Mouse (Mus musculus) adrenal gland, adult 8-10 months (tissue): ENCODE results near the gene Armt1. TPM values are rescaled to one million over a fixed set of nuclear protein-coding genes. Genes with fewer than 3 reads are reported as not detected.
A peak's percentile ranks its signal among the peaks of the same experiment; 100 is the strongest.

ENCODE experiments used
- DNase-seq: peaks from one replicate; pipeline ENCODE4 v3.0.0; 2022
- total RNA-seq, 4 experiments: library from RNA; stranded (reverse); gene quantifications; 2 replicates each; pipeline ENCODE4 v1.2.4; 2022

Armt1 gene
- total RNA-seq, 4 experiments from 2014 or later, result 15.6 to 20.7 (median 16.7) TPM

- no peak for DNase-seq
Observed at GRCm38 (mm10) chr10:4435416-4435815, 3.1 kb downstream of the Armt1 start.

GRCm38 (mm10) chr10:4456409-4456808 is 24.1 kb downstream of the Armt1 start:
- no peak for DNase-seq

- no peak for DNase-seq
Observed at GRCm38 (mm10) chr10:4460201-4460600, 27.9 kb downstream of the Armt1 start.

- no peak for DNase-seq
Observed at GRCm38 (mm10) chr10:4465799-4466198, 33.5 kb downstream of the Armt1 start.

GRCm38 (mm10) chr10:4469406-4469805 is 37.1 kb downstream of the Armt1 start:
- no peak for DNase-seq

- DNase-seq, result no peak
Observed at GRCm38 (mm10) chr10:4473591-4473993, 41.3 kb downstream of the Armt1 start.

GRCm38 (mm10) chr10:4475431-4475830 is 43.2 kb downstream of the Armt1 start:
- no peak for DNase-seq

- no peak for DNase-seq
Observed at GRCm38 (mm10) chr10:4476604-4477003, 44.3 kb downstream of the Armt1 start.

- no peak for DNase-seq
Observed at GRCm38 (mm10) chr10:4480929-4481328, 48.7 kb downstream of the Armt1 start.

- peak; percentile 39 for DNase-seq
Observed at GRCm38 (mm10) chr10:4481695-4482094, 49.4 kb downstream of the Armt1 start.

- DNase-seq, result no peak
Observed at GRCm38 (mm10) chr10:4482355-4482754, 50.1 kb downstream of the Armt1 start, which contains the start of gene Ccdc170. Gene Ccdc170 (plus strand): TSS chr10:4482502.

GRCm38 (mm10) chr10:4483848-4484247 is 51.6 kb downstream of the Armt1 start:
- no peak for DNase-seq

- no peak for DNase-seq
Observed at GRCm38 (mm10) chr10:4484986-4485385, 52.7 kb downstream of the Armt1 start.

GRCm38 (mm10) chr10:4489865-4490264 is 57.6 kb downstream of the Armt1 start:
- DNase-seq, result no peak

GRCm38 (mm10) chr10:4491281-4491680 is 59.0 kb downstream of the Armt1 start:
- DNase-seq, result no peak

GRCm38 (mm10) chr10:4492045-4492444 is 59.8 kb downstream of the Armt1 start:
- DNase-seq, result no peak

- DNase-seq, result no peak
Observed at GRCm38 (mm10) chr10:4492909-4493308, 60.6 kb downstream of the Armt1 start.

GRCm38 (mm10) chr10:4503251-4503650 is 71.0 kb downstream of the Armt1 start:
- no peak for DNase-seq

Other genes starting within 250 kb of the Armt1 start
- gene Akap12, start 166.1 kb upstream of the Armt1 start, total RNA-seq, result 10 to 100 TPM; 17.0 to 22.1 (median 19.2) TPM
- 10 to 100 TPM in 1 of 4 experiments, 1 to 10 TPM in 3; 9.2 to 10.1 (median 9.5) TPM for gene Zbtb2, start 44.4 kb upstream of the Armt1 start, total RNA-seq
- gene Rmnd1, start 79 bp upstream of the Armt1 start, total RNA-seq, result 10 to 100 TPM; 39.8 to 49.9 (median 41.7) TPM
- gene Ccdc170, start 50.0 kb downstream of the Armt1 start, total RNA-seq, result 1 to 10 TPM in 1 of 4 experiments, under 1 TPM in 3; 0.44 to 1.7 (median 0.69) TPM
- gene Esr1, start 179.1 kb downstream of the Armt1 start, total RNA-seq, result 10 to 100 TPM; 27.6 to 36.1 (median 30.4) TPM